Mouse (Mus musculus) CH12.LX (cell line): ENCODE measurements around the gene Il34. TPM values are rescaled to one million over a fixed set of nuclear protein-coding genes. Genes with fewer than 3 reads are reported as not detected.

Source experiments
- DNase-seq: peaks from one replicate; pipeline ENCODE4 v3.0.0-alpha.2; 2013; ENCODE audit errors: extremely low read depth
- H3K27ac ChIP-seq: 2 replicates; pipeline ENCODE4 v1.5.1; 2012; ENCODE audit warnings: low read depth, mild to moderate bottlenecking, control low read depth, moderate library complexity; ENCODE audit not compliant: insufficient read depth
- H3K27me3 ChIP-seq: replicated peaks from 2 replicates; pipeline ENCODE3; 2012; ENCODE audit warnings: inconsistent platforms
- H3K36me3 ChIP-seq, 2 experiments: replicated peaks in 1 of 2; 2 replicates each; pipeline versions ENCODE3 to v1.6.1; 2012; ENCODE audit warnings: inconsistent platforms in 1 of 2, low read length in 1 of 2, mild to moderate bottlenecking in 1 of 2, mixed read lengths in 1 of 2, moderate library complexity in 1 of 2; ENCODE audit not compliant: control insufficient read depth in 1 of 2, insufficient read depth in 1 of 2
- H3K4me1 ChIP-seq, 2 experiments: 2 replicates each; pipeline ENCODE4 v1.6.1; 2012; ENCODE audit warnings: inconsistent platforms in 1 of 2, moderate library complexity in 1 of 2; ENCODE audit not compliant: insufficient read depth in 2 of 2, control insufficient read depth in 1 of 2
- H3K4me2 ChIP-seq: 2 replicates; pipeline ENCODE4 v1.6.1; 2012; ENCODE audit warnings: low read depth, mild to moderate bottlenecking, control low read depth; ENCODE audit not compliant: poor library complexity, insufficient read depth, severe bottlenecking
- H3K4me3 ChIP-seq, 3 experiments: fragments of 150-350 bp in 1 of 3; sonication (generic) in 1 of 3; replicated peaks in 1 of 3; 2 replicates each; pipeline versions ENCODE3 to v1.5.1; 2011 to 2012; ENCODE audit warnings: low read depth in 2 of 3, low read length in 2 of 3, mild to moderate bottlenecking in 2 of 3, moderate library complexity in 2 of 3, control low read depth in 1 of 3, improper control_type of control experiment in 1 of 3, inconsistent platforms in 1 of 3, mixed read lengths in 1 of 3; ENCODE audit not compliant: poor library complexity in 1 of 3
- H3K79me2 ChIP-seq: replicated peaks from 2 replicates; pipeline ENCODE4 v1.6.1; 2012; ENCODE audit warnings: mild to moderate bottlenecking, moderate library complexity; ENCODE audit not compliant: control insufficient read depth, poor library complexity, insufficient read depth, severe bottlenecking; ENCODE audit errors: extremely low read depth
- H3K9ac ChIP-seq: 2 replicates; pipeline ENCODE4 v1.6.1; 2012; ENCODE audit warnings: low read depth, mild to moderate bottlenecking, control low read depth, moderate library complexity; ENCODE audit not compliant: insufficient read depth
- H3K9me3 ChIP-seq: replicated peaks from 2 replicates; pipeline ENCODE3; 2012; ENCODE audit warnings: low read length, inconsistent platforms, mixed read lengths
- CHD2 ChIP-seq: IDR thresholded peaks from 2 replicates; pipeline ENCODE4 v1.6.1; 2011; ENCODE audit warnings: low read length, improper control_type of control experiment
- ELF1 ChIP-seq: IDR thresholded peaks from 2 replicates; pipeline ENCODE4 v1.6.1; 2014; ENCODE audit warnings: low read depth, mild to moderate bottlenecking, inconsistent platforms, low read length, improper control_type of control experiment
- HCFC1 ChIP-seq: IDR thresholded peaks from 2 replicates; pipeline ENCODE4 v1.6.1; 2012; ENCODE audit warnings: low read depth, mild to moderate bottlenecking, inconsistent platforms, low read length, improper control_type of control experiment
- JUN ChIP-seq: IDR thresholded peaks from 2 replicates; pipeline ENCODE4 v1.6.1; 2011; ENCODE audit warnings: low read depth, mild to moderate bottlenecking, low read length, improper control_type of control experiment, moderate library complexity; ENCODE audit not compliant: insufficient read depth
- JUND ChIP-seq: conservative IDR thresholded peaks from 2 replicates; pipeline ENCODE4 v1.6.1; 2011; ENCODE audit warnings: low read depth, low read length, improper control_type of control experiment
- MAZ ChIP-seq: IDR thresholded peaks from 2 replicates; pipeline ENCODE4 v1.6.1; 2012; ENCODE audit warnings: low read depth, mild to moderate bottlenecking, inconsistent platforms, low read length, improper control_type of control experiment, moderate library complexity
- MEF2A ChIP-seq: IDR thresholded peaks from 2 replicates; pipeline ENCODE4 v1.6.1; 2014; ENCODE audit warnings: low read depth, mild to moderate bottlenecking, inconsistent platforms, low read length, improper control_type of control experiment, borderline replicate concordance
- NRF1 ChIP-seq: IDR thresholded peaks from 2 replicates; pipeline ENCODE4 v1.6.1; 2014; ENCODE audit warnings: low read depth, mild to moderate bottlenecking, inconsistent platforms, low read length, improper control_type of control experiment, moderate library complexity
- POLR2A ChIP-seq: IDR thresholded peaks from 2 replicates; pipeline ENCODE4 v1.6.1; 2011; ENCODE audit warnings: low read depth, mild to moderate bottlenecking, improper control_type of control experiment, low read length
- POLR2AphosphoS2 ChIP-seq: IDR thresholded peaks from 2 replicates; pipeline ENCODE4 v1.6.1; 2011; ENCODE audit warnings: low read depth, low read length, improper control_type of control experiment
- RAD21 ChIP-seq: IDR thresholded peaks from 2 replicates; pipeline ENCODE4 v1.6.1; 2011; ENCODE audit warnings: low read depth, mild to moderate bottlenecking, low read length, improper control_type of control experiment, moderate library complexity
- TBP ChIP-seq: conservative IDR thresholded peaks from 2 replicates; pipeline ENCODE4 v1.6.1; 2011; ENCODE audit warnings: low read depth, low read length, improper control_type of control experiment
- TCF12 ChIP-seq: IDR thresholded peaks from 2 replicates; pipeline ENCODE4 v1.6.1; 2014; ENCODE audit warnings: low read depth, mild to moderate bottlenecking, inconsistent platforms, low read length, improper control_type of control experiment
- UBTF ChIP-seq: IDR thresholded peaks from 2 replicates; pipeline ENCODE4 v1.6.1; 2012; ENCODE audit warnings: low read depth, mild to moderate bottlenecking, inconsistent platforms, low read length, improper control_type of control experiment, moderate library complexity
- USF1 ChIP-seq: IDR thresholded peaks from 2 replicates; pipeline ENCODE4 v1.6.1; 2014; ENCODE audit warnings: low read depth, mild to moderate bottlenecking, inconsistent platforms, low read length, improper control_type of control experiment
- USF2 ChIP-seq: conservative IDR thresholded peaks from 2 replicates; pipeline ENCODE4 v1.6.1; 2011; ENCODE audit warnings: low read depth, low read length, improper control_type of control experiment
- ZKSCAN1 ChIP-seq: IDR thresholded peaks from 2 replicates; pipeline ENCODE4 v1.6.1; 2012; ENCODE audit warnings: low read depth, inconsistent platforms, low read length, improper control_type of control experiment, borderline replicate concordance
- ZMIZ1 ChIP-seq: IDR thresholded peaks from 2 replicates; pipeline ENCODE4 v1.6.1; 2012; ENCODE audit warnings: low read depth, mild to moderate bottlenecking, inconsistent platforms, low read length, improper control_type of control experiment
- ZNF384 ChIP-seq: IDR thresholded peaks from 2 replicates; pipeline ENCODE4 v1.6.1; 2012; ENCODE audit warnings: low read depth, low read length, improper control_type of control experiment, inconsistent platforms
- dilution Hi-C: fragments of 300-500 bp; cut with MboI; formaldehyde crosslinking; loops from 2 replicates; pipeline ENCODE4 v1.14.3; 2020; ENCODE audit warnings: low sequenced_read_pairs; ENCODE audit not compliant: extremely low pct_unique_long_range_greater_than_20kb, extremely low pct_ligation_motif_present
- in situ Hi-C: fragments of 300-500 bp; cut with MboI; formaldehyde crosslinking; loops from 3 replicates; pipeline ENCODE4 v1.14.3; 2019; ENCODE audit warnings: low sequenced_read_pairs, low pct_ligation_motif_present, low pct_unique_long_range_greater_than_20kb, mixed read lengths
- polyA plus RNA-seq: library from polyadenylated mRNA; unstranded; fragments of >175 nt; gene quantifications from 2 replicates; pipeline ENCODE4 v1.2.1, GENCODE M21; 2012; ENCODE audit warnings: low read depth; ENCODE audit not compliant: insufficient read length
- total RNA-seq, 2 experiments: library from RNA; depleted of rRNA; stranded (reverse); fragments of 300-350 nt in 1 of 2; fragments of >200 nt in 1 of 2; gene quantifications; 2 replicates each; pipeline ENCODE4 v1.2.3; 2012 to 2014

The Il34 gene
- total and polyA plus RNA-seq, 3 experiments: 0.21 TPM; not detected in 2

GRCm38 (mm10) chr8:110716075-110716474 lies 89.6 kb downstream of the Il34 start:
- Histone ChIP-seq H3K4me2 (no peak overlapping the region), H3K36me3 (peaks cover 32 to 92% of the 10 kb centered on the region in 2 experiments), H3K9me3 (no peaks in the 10 kb centered on the region), H3K79me2 (no peaks in the 10 kb centered on the region), H3K9ac (no peak overlapping the region), H3K27me3 (no peaks in the 10 kb centered on the region), H3K27ac (no peak overlapping the region), H3K4me3 (no peak overlapping the region), H3K4me1 (no peaks in the 10 kb centered on the region)
- dilution Hi-C loops (no loop called here), in situ Hi-C loops (no loop called here)
- DNase-seq: no peak
- TF ChIP-seq USF2 (no peak), MAZ (no peak)

DNA sequence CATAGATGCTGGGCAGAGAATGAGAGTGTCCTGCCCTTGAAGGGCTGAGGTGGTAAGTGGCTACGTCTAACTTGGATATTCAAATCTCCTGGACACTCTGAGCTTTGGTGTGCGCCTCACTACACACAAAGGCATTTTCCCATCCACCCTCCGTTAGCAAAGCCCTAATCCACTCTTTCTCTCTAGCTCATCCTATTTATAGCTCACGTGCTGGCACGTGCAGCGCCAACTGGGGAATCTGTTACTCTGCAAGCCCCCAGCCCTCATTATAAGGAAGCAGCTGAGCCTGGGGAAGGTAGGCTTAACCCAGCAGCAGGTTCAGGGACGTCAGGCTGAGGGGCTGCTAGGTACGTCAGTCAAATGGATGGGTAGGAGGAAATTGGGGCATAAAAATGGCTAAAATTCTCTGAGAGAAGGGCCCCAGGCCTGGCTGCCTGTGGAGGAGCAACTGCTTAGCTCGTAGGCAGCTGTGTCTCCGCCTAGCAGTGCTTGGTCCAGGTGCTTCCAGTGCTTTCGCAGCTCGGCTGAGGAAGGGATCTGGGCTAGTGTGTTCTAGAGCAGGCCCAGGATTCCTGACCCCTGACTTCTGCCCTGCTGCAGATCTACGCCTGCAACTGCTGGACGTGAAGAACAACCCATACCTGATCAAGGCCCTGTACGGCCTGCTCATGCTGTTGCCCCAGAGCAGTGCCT lies 90.8 kb downstream of the Il34 start:
- H3K27me3 ChIP-seq: no peaks in the 10 kb centered on the region
- H3K27ac ChIP-seq: no peak overlapping the region
- no peaks in the 10 kb centered on the region for H3K79me2 ChIP-seq
- peaks cover 42 to 93% of the 10 kb centered on the region in 2 experiments for H3K36me3 ChIP-seq
- H3K9ac ChIP-seq: no peak overlapping the region
- H3K4me3 ChIP-seq: no peak overlapping the region
- TF ChIP-seq NRF1 (no peak), CHD2 (no peak)
- dilution Hi-C loops (no loop called here), in situ Hi-C loops (no loop called here)
- no peaks in the 10 kb centered on the region for H3K4me1 ChIP-seq
- DNase-seq: no peak
- no peak overlapping the region for H3K4me2 ChIP-seq
- no peaks in the 10 kb centered on the region for H3K9me3 ChIP-seq

- no peaks in the 10 kb centered on the region for H3K27me3 ChIP-seq
- no peak overlapping the region for H3K27ac ChIP-seq
- H3K4me3 ChIP-seq: no peak overlapping the region
- dilution Hi-C loops: no loop called here
- no peak overlapping the region for H3K4me2 ChIP-seq
- no peaks in the 10 kb centered on the region for H3K9me3 ChIP-seq
- no peaks in the 10 kb centered on the region for H3K4me1 ChIP-seq
- DNase-seq: no peak
- in situ Hi-C loops: no loop called here
- no peaks in the 10 kb centered on the region for H3K79me2 ChIP-seq
- peaks cover 58 to 93% of the 10 kb centered on the region in 2 experiments for H3K36me3 ChIP-seq
- no peak for TF ChIP-seq ZKSCAN1
- no peak for TF ChIP-seq JUN
- TF ChIP-seq USF1: no peak
- no peak for TF ChIP-seq TCF12
- TF ChIP-seq ZNF384: no peak
- TF ChIP-seq POLR2A: no peak
- no peak for TF ChIP-seq HCFC1
- no peak for TF ChIP-seq RAD21
- no peak for TF ChIP-seq ZMIZ1
- TF ChIP-seq POLR2AphosphoS2: no peak
- TF ChIP-seq UBTF: no peak
- no peak for TF ChIP-seq TBP
- TF ChIP-seq MEF2A: no peak
- TF ChIP-seq NRF1: no peak
- no peak for TF ChIP-seq MAZ
- no peak for TF ChIP-seq ELF1
- TF ChIP-seq JUND: no peak
- H3K9ac ChIP-seq: no peak overlapping the region
Observed at GRCm38 (mm10) chr8:110713073-110713472, 92.7 kb downstream of the Il34 start.
